Mouse (Mus musculus): Measurements from ENCODE around the gene Bicral.

GRCm38 (mm10) chr17:46773278-46774130, 84.8 kb downstream of the Bicral start:
- TF ChIP-seq MAFK (IDR thresholded peaks at IDR 0.05; ENCODE audit: insufficient replicate concordance, low read length) = no peak
- peak; percentile 23 to 61; a peak in 3 of 4 replicates for TF ChIP-seq CTCF (conservative IDR thresholded peaks at IDR 0.05 in 1 of 2, IDR thresholded peaks at IDR 0.05 in 1 of 2; ENCODE audit: low read depth in 2 of 2, low read length in 2 of 2)
- TF ChIP-seq JUND (conservative IDR thresholded peaks at IDR 0.05; ENCODE audit: low read depth, low read length) = no peak
- no peak for TF ChIP-seq ZNF384 (IDR thresholded peaks at IDR 0.05; ENCODE audit: low read depth, low read length)
- TF ChIP-seq GABPA (IDR thresholded peaks at IDR 0.05; ENCODE audit: insufficient replicate concordance, low read depth, low read length) = no peak
- no peak for TF ChIP-seq USF1 (IDR thresholded peaks at IDR 0.05; ENCODE audit: low read depth, low read length)
- TF ChIP-seq CHD1 (IDR thresholded peaks at IDR 0.05; ENCODE audit: low read depth, low read length) = no peak
